Mouse (Mus musculus) heart, embryonic 13.5 days (tissue): ENCODE measurements at regions not wholly inside any gene's neighbourhood (a gene's known extent, or its start where the extent isn't known, plus 50 kb on each side); places are given as distances from the start of the nearest gene placed in this dataset.

Experiments used
- ATAC-seq: fragments of 200-750 bp; cut with Nextera tagmentation; 2 replicates; pipeline ENCODE4 v1.8.0; 2017; ENCODE audit warnings: moderate TSS enrichment; ENCODE audit not compliant: insufficient number of reproducible peaks, low FRiP score, low TSS enrichment; ENCODE audit errors: extremely low read depth
- H3K27ac ChIP-seq: fragments of 300-500 bp; sonication (generic); replicated peaks from 2 replicates; pipeline ENCODE4 v1.5.1; 2015; ENCODE audit warnings: moderate library complexity, mild to moderate bottlenecking, inconsistent platforms
- H3K27me3 ChIP-seq: fragments of 300-500 bp; sonication (generic); replicated peaks from 2 replicates; pipeline ENCODE4 v1.6.1; 2015; ENCODE audit warnings: mild to moderate bottlenecking, inconsistent platforms
- H3K36me3 ChIP-seq: fragments of 300-500 bp; sonication (generic); 2 replicates; pipeline ENCODE4 v1.6.1; 2015; ENCODE audit warnings: mild to moderate bottlenecking, inconsistent platforms
- H3K4me1 ChIP-seq: fragments of 300-500 bp; sonication (generic); 2 replicates; pipeline ENCODE4 v1.6.1; 2015; ENCODE audit warnings: inconsistent platforms
- H3K4me2 ChIP-seq: fragments of 300-500 bp; sonication (generic); 2 replicates; pipeline ENCODE4 v1.6.1; 2015; ENCODE audit warnings: inconsistent platforms, mild to moderate bottlenecking, moderate library complexity
- H3K4me3 ChIP-seq: fragments of 300-500 bp; sonication (generic); 2 replicates; pipeline ENCODE4 v1.5.1; 2015; ENCODE audit warnings: moderate library complexity, mild to moderate bottlenecking, inconsistent platforms
- H3K9ac ChIP-seq: fragments of 300-500 bp; sonication (generic); 2 replicates; pipeline ENCODE4 v1.6.1; 2015; ENCODE audit warnings: inconsistent platforms, mild to moderate bottlenecking, moderate library complexity
- H3K9me3 ChIP-seq: fragments of 300-500 bp; sonication (generic); 2 replicates; pipeline ENCODE4 v1.6.1; 2016; ENCODE audit warnings: inconsistent platforms
- WGBS: fragments of 180-500 bp; shearing (Covaris S2); methylation state at CpG from one replicate; pipeline ENCODE4 v1.1.7; 2015; ENCODE audit warnings: mixed read lengths; 5-methylcytosine and 5-hydroxymethylcytosine counted together

GRCm38 (mm10) chr9:46735664-46736067 is 262.9 kb upstream of the Gm4791 start:
- Histone ChIP-seq H3K9ac (no peak overlapping the region), H3K36me3 (no peaks in the 10 kb centered on the region), H3K9me3 (no peaks in the 10 kb centered on the region), H3K4me3 (no peak overlapping the region), H3K4me1 (peaks cover 17% of the 10 kb centered on the region), H3K4me2 (no peak overlapping the region), H3K27me3 (peaks cover 60% of the 10 kb centered on the region), H3K27ac (no peak overlapping the region)
- ATAC-seq, result no peak
- WGBS, result 2% methylated on average over 4 of the region's 4 CpGs

- Histone ChIP-seq H3K27me3 (peaks cover 38% of the 10 kb centered on the region), H3K4me3 (no peak overlapping the region), H3K4me2 (no peak overlapping the region), H3K4me1 (no peaks in the 10 kb centered on the region), H3K9ac (no peak overlapping the region), H3K27ac (no peak overlapping the region), H3K36me3 (no peaks in the 10 kb centered on the region), H3K9me3 (no peaks in the 10 kb centered on the region)
- ATAC-seq, result no peak
- 54% methylated on average over 5 of the region's 5 CpGs for WGBS
These were observed 270.1 kb upstream of the Gm4791 start for GRCm38 (mm10) chr9:46728465-46728864.

- WGBS, result 81% methylated on average over 5 of the region's 5 CpGs
- Histone ChIP-seq H3K36me3 (no peaks in the 10 kb centered on the region), H3K9me3 (no peaks in the 10 kb centered on the region), H3K4me1 (no peaks in the 10 kb centered on the region), H3K4me3 (no peak overlapping the region), H3K27me3 (peaks cover 10% of the 10 kb centered on the region; the same call in 1 of the 2 replicates), H3K9ac (no peak overlapping the region), H3K27ac (no peak overlapping the region), H3K4me2 (no peak overlapping the region)
- ATAC-seq, result no peak
These were observed 274.3 kb upstream of the Gm4791 start for GRCm38 (mm10) chr9:46724231-46724630.

- Histone ChIP-seq H3K9me3 (no peaks in the 10 kb centered on the region), H3K4me3 (no peak overlapping the region), H3K27me3 (peaks cover 7% of the 10 kb centered on the region), H3K4me2 (no peak overlapping the region), H3K9ac (no peak overlapping the region), H3K36me3 (no peaks in the 10 kb centered on the region), H3K27ac (no peak overlapping the region), H3K4me1 (no peaks in the 10 kb centered on the region)
- 81% methylated on average over 10 of the region's 10 CpGs for WGBS
- no peak for ATAC-seq
These were observed 285.1 kb upstream of the Gm4791 start for GRCm38 (mm10) chr9:46713415-46713814.

- WGBS, result 64% methylated on average over 10 of the region's 10 CpGs
- no peaks in the 10 kb centered on the region for H3K9me3 ChIP-seq
- no peak for ATAC-seq
These were observed 294.2 kb upstream of the Gm4791 start for GRCm38 (mm10) chr9:46704151-46704905.

GRCm38 (mm10) chr9:46703674-46704073 is 294.9 kb upstream of the Gm4791 start:
- WGBS, result 57% methylated on average over 8 of the region's 8 CpGs
- Histone ChIP-seq H3K4me2 (no peak overlapping the region), H3K36me3 (no peaks in the 10 kb centered on the region), H3K9ac (no peak overlapping the region), H3K27me3 (peaks cover 38% of the 10 kb centered on the region), H3K9me3 (no peaks in the 10 kb centered on the region), H3K4me1 (no peaks in the 10 kb centered on the region), H3K27ac (no peak overlapping the region), H3K4me3 (no peak overlapping the region)
- ATAC-seq, result no peak

More at GRCm38 (mm10) chr9:46704151-46704905, 294.2 kb upstream of the Gm4791 start:
- H3K4me1 ChIP-seq, result no peaks in the 10 kb centered on the region
- no peak overlapping the region for H3K4me2 ChIP-seq
- peaks cover 38% of the 10 kb centered on the region for H3K27me3 ChIP-seq
- H3K27ac ChIP-seq, result no peak overlapping the region
- no peak overlapping the region for H3K4me3 ChIP-seq
- no peak overlapping the region for H3K9ac ChIP-seq
- no peaks in the 10 kb centered on the region for H3K36me3 ChIP-seq

GRCm38 (mm10) chr9:46702901-46703636 is 295.5 kb upstream of the Gm4791 start:
- H3K4me2 ChIP-seq, result no peak overlapping the region
- no peak overlapping the region for H3K9ac ChIP-seq
- WGBS, result 55% methylated on average over 13 of the region's 13 CpGs
- H3K9me3 ChIP-seq, result no peaks in the 10 kb centered on the region
- no peak overlapping the region for H3K27ac ChIP-seq
- peaks cover 38% of the 10 kb centered on the region for H3K27me3 ChIP-seq
- H3K4me1 ChIP-seq, result no peaks in the 10 kb centered on the region
- no peaks in the 10 kb centered on the region for H3K36me3 ChIP-seq
- ATAC-seq, result no peak
- no peak overlapping the region for H3K4me3 ChIP-seq

- no peak overlapping the region for H3K9ac ChIP-seq
- no peak overlapping the region for H3K4me3 ChIP-seq
- no peak overlapping the region for H3K4me2 ChIP-seq
- H3K36me3 ChIP-seq, result no peaks in the 10 kb centered on the region
- ATAC-seq, result no peak
- 35% methylated on average over 16 of the region's 16 CpGs for WGBS
- no peak overlapping the region for H3K27ac ChIP-seq
- H3K9me3 ChIP-seq, result no peaks in the 10 kb centered on the region
- peaks cover 34% of the 10 kb centered on the region for H3K27me3 ChIP-seq
- no peaks in the 10 kb centered on the region for H3K4me1 ChIP-seq
These were observed 296.3 kb upstream of the Gm4791 start for GRCm38 (mm10) chr9:46702053-46702900.

- Histone ChIP-seq H3K9ac (no peak overlapping the region), H3K4me1 (no peaks in the 10 kb centered on the region), H3K27ac (no peak overlapping the region), H3K4me2 (no peak overlapping the region), H3K27me3 (no peaks in the 10 kb centered on the region; the same call in 1 of the 2 replicates), H3K4me3 (no peak overlapping the region), H3K36me3 (no peaks in the 10 kb centered on the region), H3K9me3 (no peaks in the 10 kb centered on the region)
- WGBS, result 60% methylated on average over 2 of the region's 2 CpGs
- ATAC-seq, result no peak
These were observed 302.4 kb upstream of the Gm4791 start for GRCm38 (mm10) chr9:46696171-46696570.

GRCm38 (mm10) chr9:46689331-46689730 is 309.2 kb upstream of the Gm4791 start:
- H3K4me1 ChIP-seq, result no peaks in the 10 kb centered on the region
- H3K36me3 ChIP-seq, result no peaks in the 10 kb centered on the region
- no peak overlapping the region for H3K9ac ChIP-seq
- no peak for ATAC-seq
- peaks cover 36% of the 10 kb centered on the region for H3K27me3 ChIP-seq
- H3K4me2 ChIP-seq, result no peak overlapping the region
- H3K27ac ChIP-seq, result no peak overlapping the region
- no peak overlapping the region for H3K4me3 ChIP-seq
- H3K9me3 ChIP-seq, result no peaks in the 10 kb centered on the region
- WGBS, result 66% methylated on average over 5 of the region's 5 CpGs

GRCm38 (mm10) chr9:46684113-46684850 is 314.3 kb upstream of the Gm4791 start:
- Histone ChIP-seq H3K27ac (no peak overlapping the region), H3K4me1 (no peaks in the 10 kb centered on the region), H3K36me3 (no peaks in the 10 kb centered on the region), H3K9me3 (no peaks in the 10 kb centered on the region), H3K27me3 (peaks cover 28% of the 10 kb centered on the region), H3K4me2 (no peak overlapping the region), H3K4me3 (no peak overlapping the region), H3K9ac (no peak overlapping the region)
- WGBS, result 79% methylated on average over 15 of the region's 15 CpGs
- ATAC-seq, result no peak
